Mouse (Mus musculus) cerebellum, adult 9-11 months (tissue): ENCODE data around the gene Osbpl11.

Experiments
- DNase-seq: peaks from one replicate; pipeline ENCODE4 v3.0.0; 2022

The Osbpl11 gene

DNA sequence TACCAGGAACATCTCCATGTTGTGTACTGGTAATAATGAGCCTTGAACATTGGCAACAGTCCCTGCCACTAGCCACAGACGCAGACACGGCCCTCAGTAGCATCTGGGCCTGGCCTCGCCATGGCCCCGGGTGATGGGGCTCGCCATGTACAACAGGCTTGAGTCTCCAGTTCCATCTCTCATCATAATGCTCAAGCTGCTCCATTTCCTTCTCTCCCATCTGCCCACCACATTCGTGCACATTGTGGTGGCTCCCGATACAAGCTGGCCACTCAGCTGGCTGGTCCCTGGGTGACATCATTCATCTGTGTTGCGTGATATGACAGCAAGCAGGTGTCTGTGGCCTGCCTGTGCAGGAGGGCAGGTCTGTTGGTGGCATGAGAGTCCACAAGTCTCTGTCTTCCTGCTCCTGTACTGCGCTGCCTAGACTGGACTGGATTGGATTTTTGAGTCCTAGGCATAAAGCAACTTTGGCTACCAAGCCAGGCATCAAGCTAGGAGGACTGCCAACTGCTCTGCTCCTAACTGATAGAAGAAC lies 60.1 kb downstream of the Osbpl11 start:
- DNase-seq = no peak

GRCm38 (mm10) chr16:33246526-33246925 lies 61.7 kb downstream of the Osbpl11 start:
- no peak for DNase-seq

- no peak for DNase-seq
Observed at GRCm38 (mm10) chr16:33247006-33247405, 62.1 kb downstream of the Osbpl11 start.

DNA sequence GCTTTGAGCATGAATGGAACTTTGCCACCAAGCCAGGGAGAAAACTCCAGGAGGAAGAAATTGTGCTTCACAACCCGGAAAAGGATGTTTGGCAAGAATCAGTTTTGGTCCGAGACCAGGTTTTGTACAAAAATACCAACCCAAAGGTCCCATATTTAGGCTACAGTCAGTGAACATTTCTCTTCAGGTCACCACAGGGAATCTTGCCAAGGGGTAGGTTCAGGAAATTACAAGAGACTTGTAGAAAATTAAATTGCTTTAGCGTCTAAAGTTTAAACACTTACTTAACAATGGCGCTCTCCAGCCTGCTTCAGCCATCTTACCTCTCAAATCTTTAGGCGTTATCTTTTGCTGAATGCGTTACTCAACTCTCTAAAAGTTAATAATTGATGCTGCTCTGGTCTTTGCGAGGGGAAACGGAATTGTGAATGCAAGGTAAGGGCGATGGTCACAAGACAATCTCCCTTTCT lies 65.8 kb downstream of the Osbpl11 start:
- peak; percentile 26 for DNase-seq

DNA sequence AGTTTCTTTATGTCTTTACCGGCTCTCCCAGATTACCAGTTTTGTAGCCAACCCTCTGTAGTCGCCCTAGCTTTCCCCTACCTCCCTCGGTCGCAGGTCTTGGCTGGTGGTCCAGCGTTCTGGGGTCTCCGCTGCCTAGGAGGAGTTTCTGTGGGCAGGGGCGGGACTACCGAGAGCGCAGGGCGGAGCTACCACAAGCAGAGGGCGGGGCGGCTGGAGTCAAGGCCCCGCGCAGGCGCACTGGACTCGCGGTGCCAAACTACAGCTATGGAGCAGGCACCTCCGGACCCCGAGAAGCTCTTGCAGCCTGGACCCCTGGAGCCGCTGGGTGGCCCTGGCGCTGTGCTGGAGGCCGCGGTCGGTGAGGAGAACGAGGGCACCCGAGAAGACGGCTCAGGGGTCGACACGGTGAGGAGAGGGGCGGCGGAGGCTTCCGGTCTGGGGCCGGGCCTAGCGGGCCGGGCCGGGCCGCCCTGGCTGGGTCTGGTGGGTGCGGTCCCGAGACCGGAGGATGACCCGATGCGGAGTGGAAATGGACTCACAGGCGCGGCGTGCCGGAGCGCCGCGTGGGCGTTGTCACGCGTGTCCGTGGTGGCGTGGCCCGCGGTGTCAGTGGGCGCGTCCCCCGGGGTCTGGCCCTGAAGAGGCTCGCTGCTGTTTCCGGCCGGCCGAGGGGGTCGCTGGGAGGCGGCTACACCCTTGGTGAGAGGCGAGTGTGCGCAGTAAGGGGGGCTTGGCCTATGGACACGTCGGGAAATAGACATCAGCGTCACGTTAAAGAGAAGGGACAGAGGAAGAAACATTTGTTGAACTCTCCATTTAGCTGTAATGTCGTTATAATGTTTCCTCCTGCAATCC lies 66.6 kb downstream of the Osbpl11 start, which contains the start of gene Snx4:
Gene Snx4 (plus strand): TSS at position 249 of the 858 bp plus-strand sequence.
- peak; percentile 88 for DNase-seq

DNA sequence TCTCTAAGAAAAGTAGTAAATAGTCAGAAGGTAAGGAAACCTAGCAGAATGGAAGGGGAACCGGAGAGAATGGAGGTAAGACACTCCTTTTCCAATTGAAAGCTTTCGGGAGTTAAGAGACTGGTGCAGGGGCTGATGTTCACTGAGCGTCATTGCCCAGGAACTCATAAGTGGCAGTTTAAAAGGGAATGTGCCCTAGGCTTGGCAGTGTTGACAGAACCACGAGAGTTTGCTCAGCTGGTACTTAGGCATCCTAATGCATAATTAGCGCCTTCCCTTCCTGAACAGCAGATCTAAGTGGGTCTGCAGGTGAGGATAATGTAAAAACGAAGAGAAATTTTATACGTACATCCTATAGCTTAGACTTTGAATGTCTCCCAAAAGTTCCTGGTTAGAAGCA lies 70.7 kb downstream of the Osbpl11 start:
- DNase-seq = no peak

DNA sequence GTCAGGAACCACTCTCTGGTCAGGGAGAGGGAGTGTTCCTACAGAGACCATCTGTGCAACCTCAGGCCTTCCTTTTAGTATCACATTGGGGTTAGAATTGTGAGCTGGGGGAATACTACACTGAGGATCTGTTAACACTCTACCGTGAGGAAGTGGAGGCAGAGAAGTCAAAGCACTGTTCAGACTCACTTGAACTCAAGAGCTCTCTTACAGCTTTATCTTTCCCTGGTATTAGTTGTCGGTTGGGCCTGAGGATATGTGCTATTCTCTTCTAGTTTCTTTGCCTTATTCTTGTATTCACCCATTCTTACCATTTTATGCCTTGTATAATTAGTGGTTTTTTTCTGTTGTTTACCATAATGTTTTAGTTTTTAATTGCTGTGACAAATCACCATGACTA lies 73.7 kb downstream of the Osbpl11 start:
- DNase-seq = no peak

GRCm38 (mm10) chr16:33259824-33260223 lies 75.0 kb downstream of the Osbpl11 start:
- DNase-seq = no peak

DNA sequence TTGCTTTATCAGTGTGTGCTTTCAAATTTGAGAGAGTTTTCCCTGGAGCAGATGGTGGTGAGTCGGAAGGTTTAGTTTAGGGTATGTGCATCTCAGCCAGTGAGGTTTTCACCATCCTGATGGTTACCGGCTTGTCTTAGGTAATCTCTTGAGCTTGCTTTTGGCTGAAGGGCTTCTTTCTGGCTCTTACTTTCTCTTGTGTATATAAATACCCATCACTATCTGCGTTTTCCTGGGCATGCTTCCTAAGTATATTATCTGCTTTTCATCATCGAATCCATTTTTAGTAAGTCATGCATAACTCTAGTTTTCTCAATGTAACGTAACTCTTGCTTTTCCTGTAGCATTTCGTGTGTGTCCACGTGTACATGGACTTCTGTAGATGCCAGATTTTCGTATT lies 76.0 kb downstream of the Osbpl11 start:
- no peak for DNase-seq

DNA sequence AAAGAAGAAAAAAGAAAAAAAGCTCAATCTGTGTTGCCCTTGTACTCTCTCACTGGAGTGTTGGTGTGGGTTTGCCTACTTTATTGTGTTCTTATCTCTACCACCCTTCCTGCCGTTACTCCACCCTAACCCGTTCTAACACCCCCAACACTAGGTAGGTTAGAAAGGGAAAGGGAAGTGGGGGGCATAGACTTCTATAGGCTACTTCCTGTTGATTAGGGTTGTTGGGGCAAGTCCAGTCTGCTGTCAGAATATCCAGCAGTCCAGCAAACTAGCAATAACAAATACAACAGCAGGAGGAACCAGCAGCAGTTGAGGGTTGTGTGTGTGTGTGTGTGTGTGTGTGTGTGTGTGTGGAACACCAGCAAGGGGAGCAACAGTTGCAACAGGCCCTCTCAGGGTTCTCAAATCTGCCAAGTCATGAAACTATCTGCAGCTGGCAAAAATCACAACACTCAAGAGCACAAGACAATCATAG lies 76.8 kb downstream of the Osbpl11 start:
- DNase-seq = no peak

GRCm38 (mm10) chr16:33262096-33262495 lies 77.2 kb downstream of the Osbpl11 start:
- DNase-seq = no peak

GRCm38 (mm10) chr16:33267616-33268253 lies 82.9 kb downstream of the Osbpl11 start:
- DNase-seq = no peak

- DNase-seq = no peak
Observed at GRCm38 (mm10) chr16:33271824-33272223, 87.0 kb downstream of the Osbpl11 start.

DNA sequence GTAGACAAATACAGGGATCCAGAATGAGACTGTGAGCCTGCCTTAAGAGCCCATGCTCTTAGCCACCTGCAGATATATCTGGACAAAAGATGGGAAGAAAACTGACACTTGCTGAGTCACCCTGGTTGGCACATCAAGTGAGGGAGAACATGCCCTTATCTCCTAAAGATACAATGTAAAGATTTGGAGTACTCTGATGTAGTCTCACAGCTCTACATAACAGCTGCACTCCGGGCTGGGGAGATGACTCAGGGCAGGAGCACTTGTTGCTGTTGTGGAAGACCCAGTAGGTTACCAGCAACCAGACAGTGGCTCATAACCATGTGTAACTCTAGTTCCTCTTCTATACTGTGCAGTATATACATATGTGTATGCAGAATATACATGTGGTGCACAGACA lies 98.2 kb downstream of the Osbpl11 start:
- DNase-seq = no peak

- no peak for DNase-seq
Observed at GRCm38 (mm10) chr16:33288536-33288935, 103.7 kb downstream of the Osbpl11 start.

- DNase-seq = peak; percentile 22
Observed at GRCm38 (mm10) chr16:33289981-33290380, 105.1 kb downstream of the Osbpl11 start.

GRCm38 (mm10) chr16:33292241-33292640 lies 107.4 kb downstream of the Osbpl11 start:
- DNase-seq = no peak
